Mouse (Mus musculus): ENCODE data around the gene Tiprl.

Tiprl gene

DNA sequence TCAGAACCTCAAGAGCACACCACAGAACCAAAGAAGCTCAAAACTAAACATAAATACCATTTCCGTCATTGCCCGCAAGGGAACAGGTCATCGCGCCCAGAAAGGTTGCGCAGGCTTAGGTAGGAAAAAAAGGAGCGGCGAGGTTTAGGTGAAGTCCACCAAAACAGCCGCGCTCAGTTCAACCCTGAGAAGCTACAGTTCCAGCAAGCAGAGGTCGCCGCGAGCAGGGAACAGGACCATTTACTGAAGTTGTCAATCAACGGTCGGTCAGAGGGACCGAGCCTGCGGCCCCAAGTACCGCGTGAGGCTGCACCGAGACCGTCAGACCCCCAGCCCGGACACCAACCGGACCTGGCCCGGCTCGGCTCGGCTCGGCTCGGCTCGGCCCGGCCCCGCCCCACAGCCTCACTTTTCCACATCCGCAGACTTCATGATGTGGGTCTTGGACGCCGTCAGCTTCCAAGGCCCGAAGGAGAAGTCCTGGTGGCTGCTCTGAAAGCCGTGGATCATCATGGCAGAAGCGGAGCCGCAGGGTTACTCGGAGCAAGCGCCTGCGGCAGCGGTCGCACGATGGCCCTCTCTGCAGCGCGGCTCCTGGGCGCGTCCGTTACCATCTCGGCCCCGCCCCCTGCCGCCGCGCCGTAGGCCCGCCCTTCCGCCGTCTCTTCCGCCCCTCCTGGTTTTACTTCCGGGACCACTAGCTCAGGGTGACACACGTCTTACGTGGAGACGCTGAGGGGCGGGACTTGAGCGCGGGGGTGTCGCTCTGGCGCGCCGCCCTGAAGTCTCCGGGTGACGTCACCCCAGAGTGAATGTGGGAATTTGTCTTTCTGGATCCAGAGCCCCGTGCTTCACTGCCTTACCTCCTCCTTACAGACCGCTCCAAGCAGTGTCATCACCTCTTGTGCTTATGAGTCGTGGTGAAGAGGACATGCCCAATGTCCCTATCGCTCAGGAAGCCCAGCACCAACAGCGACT, at the start of gene Tiprl:
TSS of gene Tiprl (minus strand) at position 676 of the 978 bp plus-strand sequence.
- DNase-seq: peak; percentile 99

DNA sequence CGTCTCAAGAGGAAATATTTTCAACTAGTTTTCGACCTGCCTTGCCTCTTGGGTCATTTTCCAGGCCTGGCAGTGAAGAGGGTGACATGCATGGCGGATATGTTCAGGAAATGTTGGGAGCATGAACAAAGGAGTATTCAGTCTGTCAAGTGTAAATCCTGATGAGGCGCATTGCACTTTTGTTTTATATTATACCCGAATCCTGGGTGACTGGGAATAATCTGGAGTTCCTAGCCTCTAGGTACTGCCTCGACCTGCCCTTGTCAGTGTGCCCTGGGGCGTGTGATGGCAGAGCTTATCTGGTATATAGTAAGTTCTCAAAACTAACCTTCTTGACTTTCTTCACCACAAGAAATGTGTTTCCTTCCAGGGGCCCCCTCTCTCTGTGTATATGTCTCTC, 47.3 kb upstream of the Tiprl start:
- DNase-seq: no peak

DNA sequence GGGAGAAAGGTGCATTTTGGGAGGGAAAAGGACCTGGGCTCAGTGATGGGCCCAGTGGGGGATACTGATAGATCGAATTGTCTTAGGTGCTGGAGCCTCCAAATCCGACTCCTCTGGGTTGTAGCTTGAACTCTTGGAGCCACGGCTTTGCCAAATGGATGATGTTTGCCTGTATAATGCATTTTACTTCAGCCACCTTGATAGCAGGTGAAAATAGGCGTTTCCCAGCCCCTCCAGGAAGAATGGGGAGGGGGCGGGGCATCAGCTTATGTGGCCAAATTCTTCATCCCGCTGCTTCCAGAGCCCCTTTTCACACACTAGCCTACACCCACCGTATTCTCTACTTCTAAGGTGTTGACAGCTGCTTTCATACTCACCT, 46.2 kb upstream of the Tiprl start:
- no peak for DNase-seq

DNA sequence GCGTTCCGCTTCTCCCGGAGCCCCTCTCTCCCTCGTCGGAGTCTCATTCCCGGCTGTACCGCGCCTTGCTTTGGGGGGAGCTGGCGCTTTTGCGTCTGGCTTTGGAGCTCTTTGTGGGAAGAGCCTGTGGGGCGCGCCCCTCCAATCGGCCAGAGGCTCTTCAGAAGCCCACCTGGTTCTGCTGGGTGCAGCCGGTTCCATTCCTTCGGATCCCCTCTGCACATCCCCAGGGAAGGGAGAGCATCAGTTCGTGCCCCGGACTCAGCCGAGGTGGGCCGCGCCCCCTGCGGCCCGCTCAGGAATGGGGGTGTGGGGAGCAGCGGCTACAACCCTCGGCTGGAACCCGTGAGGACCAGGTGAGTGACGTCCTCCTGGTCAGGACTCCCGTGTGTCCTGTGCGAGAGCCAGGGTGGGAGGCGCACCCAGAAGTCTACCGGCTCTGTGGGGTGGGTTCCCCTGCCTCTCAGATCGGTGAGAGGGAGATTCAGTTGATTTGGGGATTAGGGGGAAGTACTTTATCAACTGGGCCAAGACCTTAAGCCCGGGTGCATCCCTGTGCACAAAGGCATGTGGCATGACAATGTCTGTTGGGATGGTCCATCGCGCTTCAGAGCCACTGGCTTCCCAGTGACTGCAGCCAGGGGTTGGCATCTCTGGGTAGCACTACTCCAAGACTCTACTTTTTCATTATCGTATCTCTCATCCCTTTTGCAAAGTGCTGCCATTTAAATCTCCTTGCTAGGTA, 45.6 kb upstream of the Tiprl start:
- peak; percentile 29 for DNase-seq

DNA sequence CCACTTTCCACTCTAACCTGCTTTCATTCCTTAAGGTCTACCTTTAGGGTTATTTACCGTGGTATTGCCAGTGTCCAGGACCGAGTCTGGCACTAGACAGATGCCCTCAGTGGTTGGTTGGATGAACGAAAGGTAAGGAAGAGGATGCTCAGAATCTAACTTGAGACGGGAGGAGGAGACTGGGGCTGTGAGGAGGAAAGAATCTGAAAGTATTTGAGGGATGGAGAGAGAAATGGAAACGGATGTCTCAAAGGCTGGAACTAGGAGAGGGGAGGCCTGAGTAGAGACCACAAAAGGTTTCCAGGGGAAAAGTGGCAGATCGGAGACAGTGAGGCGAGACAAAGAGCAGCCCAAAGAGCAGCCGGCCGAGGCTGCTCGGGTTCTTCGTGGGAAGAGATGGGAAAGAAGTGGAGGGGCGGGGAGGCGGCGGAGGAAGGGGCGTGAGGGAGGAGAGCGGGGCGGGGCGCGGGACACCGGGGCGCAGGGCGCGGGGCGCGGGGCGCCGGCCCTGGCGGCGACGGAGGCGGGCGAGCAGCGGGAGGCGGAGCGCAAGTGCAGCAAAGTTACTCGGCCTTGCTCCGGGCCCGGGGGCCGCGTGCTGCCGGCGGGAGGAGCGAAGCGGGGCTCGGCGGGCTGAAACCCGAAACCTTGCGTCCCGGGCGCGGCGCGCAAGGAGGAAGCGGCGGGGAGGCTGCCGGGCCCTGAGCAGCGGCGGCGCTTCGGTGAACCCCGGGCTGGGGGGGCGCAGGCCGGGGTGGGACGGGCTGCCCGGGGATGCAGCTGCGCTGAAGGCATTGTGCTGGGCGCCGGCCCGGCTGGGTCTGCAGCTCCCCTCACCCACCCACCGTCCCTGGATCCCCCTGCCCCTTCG, 44.8 kb upstream of the Tiprl start:
- DNase-seq: peak; percentile 60

DNA sequence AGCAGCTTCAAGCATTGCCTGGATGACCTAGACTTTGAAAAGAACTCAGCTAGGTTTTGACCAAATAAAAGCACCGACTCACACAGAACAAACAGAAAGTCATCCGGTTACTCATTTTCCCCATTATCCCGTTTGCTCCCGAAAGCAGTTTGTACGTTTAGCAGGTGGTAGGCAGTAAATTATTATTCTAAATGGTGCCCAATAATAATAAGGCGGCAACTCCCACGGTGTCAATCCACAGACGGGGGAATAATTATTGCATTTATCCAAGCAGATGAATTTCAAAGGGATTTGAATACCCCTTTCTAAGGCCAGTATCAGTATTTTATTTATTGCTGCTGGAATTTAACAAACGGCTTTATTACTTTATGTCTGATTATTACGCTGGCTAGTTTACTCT, 43.9 kb upstream of the Tiprl start:
- DNase-seq: no peak

DNA sequence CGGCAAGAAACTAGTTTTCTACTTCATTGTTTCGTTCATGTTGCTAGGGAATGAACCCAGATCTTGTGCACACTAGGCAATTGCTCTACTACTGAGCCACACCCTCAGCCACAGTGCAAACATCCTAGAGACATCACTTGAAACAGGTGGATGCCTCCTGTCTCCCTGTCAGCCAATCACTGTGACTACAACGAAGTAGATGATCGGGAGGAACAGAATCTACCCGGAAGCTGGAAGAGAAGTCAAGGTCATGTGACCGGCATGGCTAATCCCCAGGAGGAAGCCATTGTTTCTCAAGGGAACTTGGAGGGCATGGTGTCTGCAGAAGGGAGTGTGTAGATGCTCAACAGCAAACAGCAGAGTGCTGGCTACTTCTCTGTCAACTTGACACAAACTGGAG, 38.1 kb upstream of the Tiprl start:
- DNase-seq: no peak

DNA sequence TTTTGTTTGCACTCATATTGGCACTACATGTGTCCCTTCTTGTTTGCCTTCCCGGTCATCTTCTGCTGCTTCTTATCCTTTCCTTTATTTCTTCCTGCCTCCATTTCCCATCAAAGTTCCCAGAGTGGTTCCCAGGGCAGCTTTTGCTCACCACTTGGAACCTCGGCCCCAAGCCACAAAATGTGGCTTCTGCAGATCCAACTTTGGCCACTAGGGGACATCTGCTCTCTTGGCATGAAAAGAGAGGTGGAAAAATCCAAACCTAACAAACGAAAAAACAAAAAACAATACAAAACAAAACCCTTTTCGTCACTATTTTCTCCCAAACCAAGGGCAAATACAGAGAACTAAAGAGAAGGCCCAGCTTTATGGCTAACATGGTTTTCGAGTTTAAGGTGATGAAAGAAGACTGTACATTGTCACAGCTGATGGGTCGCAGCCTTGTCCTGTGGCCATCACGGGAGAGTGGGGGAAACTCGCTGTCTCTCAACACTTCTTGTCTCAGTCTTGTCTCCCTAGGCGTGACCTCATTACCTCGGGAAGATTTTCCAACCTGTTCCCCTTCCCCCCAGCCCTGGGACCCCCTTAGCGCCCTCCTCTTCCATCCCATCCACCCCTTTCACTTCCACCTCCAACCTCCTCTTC, 15.4 kb upstream of the Tiprl start:
- DNase-seq: peak; percentile 54

DNA sequence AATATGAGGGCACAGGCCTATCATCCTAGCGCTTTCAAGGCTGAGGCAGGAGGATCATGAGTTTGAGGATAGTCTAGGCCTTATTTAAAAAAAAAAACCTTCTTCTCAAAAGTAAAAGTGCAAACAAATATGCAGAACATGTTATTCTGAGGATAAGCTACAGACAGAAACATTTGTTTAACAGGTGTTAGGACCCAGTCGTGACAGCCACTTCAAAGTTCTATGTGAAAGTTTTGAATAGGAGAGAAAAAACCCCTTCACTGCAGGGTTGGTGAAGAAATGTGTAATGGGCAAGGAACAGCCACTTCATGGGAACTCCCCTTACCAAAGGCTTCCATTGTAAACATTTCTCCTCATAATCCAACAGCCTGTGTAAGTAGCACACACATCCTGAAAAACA, 13.8 kb upstream of the Tiprl start:
- no peak for DNase-seq

DNA sequence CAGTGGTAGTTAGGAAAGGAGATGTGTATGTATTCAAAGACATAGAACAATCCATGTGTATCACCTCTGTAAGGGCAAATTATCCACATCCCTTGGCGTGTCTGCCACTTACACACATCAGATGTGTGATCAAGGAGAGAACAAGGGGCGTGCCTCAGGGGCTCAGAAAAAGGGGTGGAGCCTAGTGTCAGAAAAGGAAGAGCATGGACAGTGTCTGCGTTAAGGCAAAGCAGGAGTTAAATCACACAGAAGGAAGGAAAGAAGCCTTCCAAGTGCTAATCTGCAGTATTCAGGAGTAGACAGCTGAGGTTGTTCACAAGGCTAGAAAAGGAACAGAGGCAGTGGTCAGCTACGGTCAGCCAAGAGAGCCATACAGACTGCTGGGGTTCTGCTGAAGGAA, 12.0 kb upstream of the Tiprl start:
- DNase-seq: no peak

DNA sequence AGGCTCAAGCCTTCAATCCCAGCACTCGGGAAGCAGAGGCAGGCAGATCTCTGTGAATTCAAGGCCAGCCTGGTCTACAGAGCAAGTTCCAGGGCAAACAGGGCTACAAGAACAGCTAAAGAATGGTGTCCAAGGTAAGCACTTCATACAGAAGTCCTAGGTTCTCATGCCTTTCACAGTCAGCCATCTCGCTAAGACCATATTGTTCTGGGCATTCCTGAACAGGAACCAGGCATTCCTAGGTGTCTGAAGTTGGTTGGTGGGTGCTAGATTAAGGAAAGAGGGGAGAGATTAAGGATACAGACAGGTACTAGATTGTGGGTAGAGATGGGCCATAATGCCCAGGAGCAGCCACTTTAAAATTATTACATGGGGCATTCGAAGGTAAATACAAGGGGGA, 11.0 kb upstream of the Tiprl start:
- DNase-seq: no peak

DNA sequence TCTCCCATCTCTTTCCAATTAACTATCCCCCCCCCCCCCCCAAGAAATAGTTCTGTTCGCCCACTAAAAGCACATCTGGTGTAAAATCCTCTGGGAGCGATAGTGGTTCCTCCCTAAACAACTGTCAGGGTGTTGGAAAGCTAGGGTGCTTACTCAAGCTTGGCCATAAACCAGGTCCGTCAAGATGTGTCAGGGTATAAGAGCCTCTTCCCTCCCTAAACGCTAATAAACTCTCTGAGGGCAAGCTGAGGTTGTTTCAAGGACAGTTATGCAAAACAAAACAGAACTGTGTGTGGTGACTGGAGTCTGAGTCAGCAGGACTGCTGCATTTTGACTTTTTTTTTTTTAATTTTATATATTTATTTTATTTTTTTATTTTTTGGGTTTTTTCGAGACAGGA, 10.3 kb upstream of the Tiprl start:
- no peak for DNase-seq

DNA sequence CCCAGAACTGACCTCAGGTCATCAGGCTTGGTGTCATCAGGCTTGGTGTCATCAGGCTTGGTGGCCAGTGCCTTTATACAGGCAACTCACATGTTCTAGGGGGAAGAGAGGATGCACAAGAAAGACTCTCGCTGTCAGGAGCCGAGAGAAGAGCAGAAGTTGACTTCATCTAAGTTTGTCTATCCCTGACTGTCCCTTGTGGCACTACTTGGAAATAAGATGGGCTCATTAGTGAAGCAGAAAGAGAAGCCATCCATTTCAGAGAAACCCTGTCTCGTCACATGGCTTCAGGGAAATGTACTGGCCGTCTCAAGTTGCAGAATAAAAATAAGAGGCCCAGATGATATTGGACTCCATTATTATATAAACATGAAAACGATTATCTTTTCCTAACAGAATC, 9.8 kb upstream of the Tiprl start:
- no peak for DNase-seq

DNA sequence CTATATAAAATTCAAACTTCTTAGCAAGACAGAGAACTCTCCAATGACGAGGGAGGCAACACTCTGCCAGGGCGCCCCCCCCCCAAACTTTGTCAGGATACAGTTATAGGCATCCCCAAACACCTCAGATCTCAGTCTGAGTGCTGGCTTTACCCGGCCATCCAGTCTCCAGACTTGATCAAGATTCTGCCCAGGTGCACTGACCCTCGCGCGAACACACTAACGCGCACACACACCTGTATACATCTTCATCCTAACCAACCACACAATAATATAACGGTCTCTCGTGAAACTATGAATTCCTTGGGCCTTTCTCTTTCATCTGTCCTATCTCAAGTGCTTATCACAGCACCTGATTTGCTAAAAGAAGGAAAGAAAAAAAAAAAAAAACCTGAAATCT, 950 bp downstream of the Tiprl start:
- DNase-seq: peak; percentile 7

DNA sequence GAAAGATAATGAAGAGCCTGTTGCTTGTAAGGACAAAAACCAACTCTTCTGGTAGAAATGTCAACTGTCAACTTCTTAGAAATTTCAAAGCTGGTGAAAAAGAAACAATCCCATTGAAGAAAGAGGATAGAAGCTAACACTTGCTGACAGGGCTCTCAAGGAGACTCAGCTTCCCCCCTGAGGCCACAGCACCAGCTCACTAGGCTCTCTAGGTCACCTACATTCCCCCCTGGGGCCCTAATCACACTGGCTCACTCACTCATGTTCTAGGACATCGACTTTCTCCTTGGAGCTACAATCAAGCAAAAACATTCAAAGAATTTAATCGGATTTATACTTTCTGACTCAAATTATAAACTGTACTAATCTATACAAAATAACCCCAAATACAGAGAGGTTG, 3.0 kb downstream of the Tiprl start:
- no peak for DNase-seq

DNA sequence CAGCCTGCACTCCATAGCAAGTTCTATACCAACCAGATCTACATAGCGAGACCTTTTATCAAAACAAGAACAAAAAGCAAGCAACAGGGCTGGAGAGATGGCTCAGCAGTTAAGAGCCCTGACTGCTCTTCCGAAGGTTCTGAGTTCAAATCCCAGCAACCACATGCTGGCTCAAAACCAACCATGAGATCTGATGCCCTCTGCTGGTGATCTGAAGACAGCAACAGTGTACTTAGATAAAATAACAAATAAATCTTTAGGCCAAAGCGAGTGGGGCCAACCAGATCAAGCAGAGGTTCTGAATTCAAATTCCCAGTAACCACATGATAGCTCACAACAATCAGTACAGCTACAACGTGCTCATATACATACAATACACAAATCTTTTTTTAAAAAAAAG, 6.1 kb downstream of the Tiprl start:
- no peak for DNase-seq

DNA sequence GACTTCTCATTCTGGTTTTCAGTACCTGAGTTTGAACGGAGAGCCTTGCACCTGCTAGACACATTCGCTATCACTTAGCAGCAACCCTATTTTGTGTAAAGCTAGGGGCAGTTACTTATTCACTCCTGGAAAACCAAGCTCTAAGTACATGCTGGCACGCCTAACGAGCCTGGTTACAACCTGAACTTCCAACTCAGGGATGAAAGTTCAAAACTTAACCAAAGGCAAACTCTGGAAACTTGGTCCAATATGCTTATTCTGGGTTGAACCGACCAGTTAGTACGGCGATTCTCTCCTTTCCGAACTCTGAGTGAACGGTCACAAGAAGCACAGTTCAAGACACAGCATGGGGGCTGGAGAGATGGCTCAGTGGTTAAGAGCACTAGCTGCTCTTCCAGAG, 7.2 kb downstream of the Tiprl start:
- DNase-seq: no peak

DNA sequence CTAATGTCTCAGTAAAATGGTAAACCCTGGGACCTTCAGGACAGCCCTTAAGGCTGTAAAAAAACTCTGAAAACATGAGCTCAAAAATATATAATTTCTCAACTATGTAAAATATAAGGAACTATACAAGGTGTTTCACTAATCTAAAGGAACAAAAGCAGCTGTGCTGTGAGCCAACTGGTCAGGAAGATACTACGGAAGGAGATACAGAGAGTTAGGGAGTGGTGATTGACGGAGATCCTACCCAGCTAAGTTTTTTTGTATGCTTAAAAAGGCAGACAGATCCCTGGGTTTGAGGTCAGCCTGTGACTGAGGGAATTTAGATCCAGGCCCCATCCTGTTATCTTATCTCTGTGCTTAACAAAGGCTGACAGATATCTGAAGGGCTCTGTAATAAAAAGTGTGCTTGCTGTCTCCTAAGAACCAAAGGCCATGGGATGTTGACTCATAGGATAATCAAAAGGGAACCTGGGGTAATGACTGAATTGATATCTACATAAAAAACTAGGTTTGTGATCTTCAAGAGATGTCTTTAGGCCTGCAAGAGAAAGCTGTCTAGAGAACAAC, 19.7 kb downstream of the Tiprl start:
- no peak for DNase-seq

DNA sequence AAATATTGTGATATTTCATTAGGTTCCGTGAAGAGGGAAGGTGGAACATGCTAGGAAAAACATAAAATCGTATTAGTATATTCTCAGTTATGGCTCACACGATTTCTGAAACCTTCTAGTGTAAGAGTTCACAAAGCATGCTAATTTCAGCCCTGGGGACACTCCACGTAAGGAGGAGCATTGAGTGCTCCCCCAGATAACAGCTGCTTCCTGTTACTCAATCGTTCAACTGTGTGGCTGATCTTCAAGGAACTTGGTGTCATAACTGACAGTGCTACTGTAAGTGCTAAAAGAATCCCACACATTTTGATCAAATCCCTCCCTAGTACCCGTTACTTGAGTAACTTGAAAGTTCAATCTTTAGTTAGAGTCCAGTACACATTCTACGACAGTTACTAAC, 21.0 kb downstream of the Tiprl start:
- DNase-seq: no peak

DNA sequence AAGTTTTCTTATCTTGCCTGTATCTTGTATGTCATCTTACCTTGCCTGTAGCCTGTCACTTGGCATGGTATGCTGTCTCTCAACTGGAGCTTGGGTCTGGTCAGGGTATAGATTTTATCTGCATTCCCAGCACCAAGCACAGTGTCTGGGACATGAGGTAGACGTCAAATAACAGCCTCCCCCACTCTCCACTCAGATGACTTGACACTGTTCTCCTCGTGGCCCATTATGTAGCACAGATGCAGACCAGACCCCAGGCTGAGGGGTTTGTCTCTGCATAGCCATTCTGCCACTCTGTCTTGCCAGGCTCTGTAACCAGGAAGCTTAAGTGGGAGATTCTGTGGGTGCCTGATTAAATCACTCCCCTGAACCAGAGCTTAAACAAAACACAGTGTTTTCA, 31.2 kb downstream of the Tiprl start:
- DNase-seq: no peak

DNA sequence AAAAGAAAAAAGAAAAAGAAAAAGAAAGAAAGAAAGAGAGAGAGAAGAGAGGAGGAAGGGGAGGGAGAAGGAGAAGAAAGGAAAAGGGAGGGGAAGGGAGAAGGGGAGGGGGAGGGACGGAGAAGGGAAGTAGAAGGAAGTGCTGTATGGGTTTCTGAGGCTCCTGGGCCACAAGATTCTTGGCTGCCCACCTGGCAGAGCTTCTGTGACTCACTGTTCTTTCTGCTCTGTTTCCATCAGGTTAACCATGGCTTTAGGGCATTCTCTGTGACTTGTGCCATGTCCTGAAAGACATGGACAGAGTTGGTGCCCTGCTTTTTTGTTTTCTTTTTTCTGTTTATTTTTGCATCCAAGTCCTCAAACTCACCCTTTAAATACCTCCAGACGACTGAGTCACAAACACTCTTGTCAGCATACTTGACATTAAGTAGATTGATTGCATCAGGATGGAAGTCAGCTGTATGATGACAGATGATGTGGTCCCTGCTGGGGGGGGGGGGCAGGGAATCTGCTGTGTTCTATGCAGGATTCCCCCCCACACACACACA, 33.2 kb downstream of the Tiprl start:
- no peak for DNase-seq

DNA sequence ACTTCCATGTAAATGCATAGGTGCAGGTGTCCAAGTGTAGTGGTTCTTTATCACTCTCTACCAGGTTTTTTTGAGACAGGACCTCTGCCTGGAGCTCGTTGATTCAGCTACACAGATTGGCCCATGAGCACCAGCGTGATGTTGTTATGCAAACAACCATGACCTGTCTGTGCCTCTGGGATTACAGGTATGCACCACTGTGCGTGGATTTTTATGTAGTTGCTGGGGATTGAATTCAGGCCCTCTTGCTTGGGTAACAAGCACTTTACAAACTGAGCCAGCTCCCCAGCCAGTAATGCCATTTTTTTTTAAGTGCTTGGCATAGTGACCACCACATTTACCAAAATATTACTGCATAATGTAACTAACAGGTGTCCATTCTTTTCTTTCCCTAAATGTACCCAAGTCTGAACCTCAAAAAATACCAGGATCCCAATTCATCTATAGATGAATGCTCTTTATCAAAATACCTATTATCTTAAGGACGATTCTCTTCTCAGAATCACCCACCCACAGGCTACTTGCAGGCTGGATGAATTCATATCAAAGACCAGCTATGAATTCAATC, 35.3 kb downstream of the Tiprl start:
- DNase-seq: no peak
